Mouse (Mus musculus) MEL (cell line): Measurements from ENCODE around the gene P3h3. TPM values are rescaled to one million over a fixed set of nuclear protein-coding genes. Genes with fewer than 3 reads are reported as not detected.
A peak's percentile ranks its signal among the peaks of the same experiment; 100 is the strongest.

Experiments
- DNase-seq: peaks from one replicate; pipeline ENCODE4 v3.0.0; 2011; ENCODE audit warnings: low read depth, low spot score
- H3K27ac ChIP-seq: 2 replicates; pipeline ENCODE4 v1.5.1; 2012; ENCODE audit warnings: low read depth, mild to moderate bottlenecking, control low read depth, low read length, moderate library complexity; ENCODE audit not compliant: control insufficient read depth
- H3K27me3 ChIP-seq, 2 experiments: fragments of 150-350 bp in 1 of 2; sonication (generic) in 1 of 2; 2 replicates each; pipeline ENCODE4 v1.6.1; 2012; ENCODE audit warnings: low read length in 2 of 2, mild to moderate bottlenecking in 2 of 2, improper control_type of control experiment in 1 of 2, moderate library complexity in 1 of 2; ENCODE audit not compliant: insufficient read depth in 2 of 2, control insufficient read depth in 1 of 2
- H3K36me3 ChIP-seq, 2 experiments: 2 replicates each; pipeline ENCODE4 v1.6.1; 2012 to 2014; ENCODE audit warnings: low read length in 2 of 2, improper control_type of control experiment in 1 of 2, inconsistent platforms in 1 of 2, mild to moderate bottlenecking in 1 of 2; ENCODE audit not compliant: insufficient read depth in 2 of 2, control insufficient read depth in 1 of 2
- H3K4me1 ChIP-seq, 2 experiments: fragments of 150-350 bp in 1 of 2; sonication (generic) in 1 of 2; 2 replicates each; pipeline ENCODE4 v1.6.1; 2012; ENCODE audit warnings: low read length in 2 of 2, improper control_type of control experiment in 1 of 2, mild to moderate bottlenecking in 1 of 2; ENCODE audit not compliant: insufficient read depth in 2 of 2, control insufficient read depth in 1 of 2
- H3K4me3 ChIP-seq, 2 experiments: fragments of 150-350 bp in 1 of 2; sonication (generic) in 1 of 2; 2 replicates each; pipeline ENCODE4 v1.5.1; 2012; ENCODE audit warnings: low read depth in 2 of 2, low read length in 2 of 2, mild to moderate bottlenecking in 2 of 2, moderate library complexity in 2 of 2, control low read depth in 1 of 2, improper control_type of control experiment in 1 of 2; ENCODE audit not compliant: control insufficient read depth in 1 of 2, insufficient read depth in 1 of 2
- H3K79me2 ChIP-seq: 2 replicates; pipeline ENCODE4 v1.6.1; 2012; ENCODE audit warnings: mild to moderate bottlenecking, low read length, moderate library complexity; ENCODE audit not compliant: control insufficient read depth, poor library complexity, insufficient read depth
- H3K9ac ChIP-seq: 2 replicates; pipeline ENCODE4 v1.6.1; 2012; ENCODE audit warnings: low read depth, mild to moderate bottlenecking, control low read depth, low read length, moderate library complexity; ENCODE audit not compliant: control insufficient read depth, poor library complexity, severe bottlenecking
- H3K9me3 ChIP-seq: fragments of 150-350 bp; sonication (generic); replicated peaks from 2 replicates; pipeline ENCODE4 v1.6.1; 2012; ENCODE audit warnings: mild to moderate bottlenecking, low read length, improper control_type of control experiment, moderate library complexity; ENCODE audit not compliant: insufficient read depth
- BHLHE40 ChIP-seq: IDR thresholded peaks from 2 replicates; pipeline ENCODE4 v1.6.1; 2012; ENCODE audit warnings: low read depth, mild to moderate bottlenecking, inconsistent platforms, low read length, improper control_type of control experiment, borderline replicate concordance
- CHD1 ChIP-seq: IDR thresholded peaks from 2 replicates; pipeline ENCODE4 v1.6.1; 2012; ENCODE audit warnings: low read depth, mild to moderate bottlenecking, inconsistent platforms, low read length, improper control_type of control experiment
- E2F4 ChIP-seq: IDR thresholded peaks from 2 replicates; pipeline ENCODE4 v1.6.1; 2011; ENCODE audit warnings: low read depth, low read length, improper control_type of control experiment, borderline replicate concordance
- ETS1 ChIP-seq: IDR thresholded peaks from 2 replicates; pipeline ENCODE4 v1.6.1; 2012; ENCODE audit warnings: low read depth, mild to moderate bottlenecking, inconsistent platforms, low read length, improper control_type of control experiment, moderate library complexity
- HCFC1 ChIP-seq: IDR thresholded peaks from 2 replicates; pipeline ENCODE4 v1.6.1; 2012; ENCODE audit warnings: low read depth, mild to moderate bottlenecking, inconsistent platforms, low read length, improper control_type of control experiment, moderate library complexity
- MAX ChIP-seq: IDR thresholded peaks from 2 replicates; pipeline ENCODE4 v1.6.1; 2011; ENCODE audit warnings: low read length, improper control_type of control experiment
- MAZ ChIP-seq: IDR thresholded peaks from 2 replicates; pipeline ENCODE4 v1.6.1; 2012; ENCODE audit warnings: low read depth, mild to moderate bottlenecking, inconsistent platforms, low read length, improper control_type of control experiment
- MXI1 ChIP-seq: IDR thresholded peaks from 2 replicates; pipeline ENCODE4 v1.6.1; 2011; ENCODE audit warnings: mild to moderate bottlenecking, low read depth, low read length, improper control_type of control experiment
- MYC ChIP-seq: IDR thresholded peaks from 2 replicates; pipeline ENCODE4 v1.6.1; 2011; ENCODE audit warnings: low read depth, mild to moderate bottlenecking, low read length, improper control_type of control experiment, moderate library complexity
- NELFE ChIP-seq: IDR thresholded peaks from 2 replicates; pipeline ENCODE4 v1.6.1; 2011; ENCODE audit warnings: low read depth, low read length, improper control_type of control experiment
- NRF1 ChIP-seq: IDR thresholded peaks from 2 replicates; pipeline ENCODE4 v1.6.1; 2014; ENCODE audit warnings: low read depth, mild to moderate bottlenecking, inconsistent platforms, low read length, improper control_type of control experiment, moderate library complexity; ENCODE audit not compliant: poor library complexity, insufficient read depth, severe bottlenecking
- POLR2A ChIP-seq, 2 experiments: IDR thresholded peaks; 2 replicates each; pipeline ENCODE4 v1.6.1; 2011 to 2012; ENCODE audit warnings: low read length in 2 of 2, mild to moderate bottlenecking in 2 of 2, control low read depth in 1 of 2, improper control_type of control experiment in 1 of 2, low read depth in 1 of 2, moderate library complexity in 1 of 2; ENCODE audit not compliant: control insufficient read depth in 1 of 2, insufficient read depth in 1 of 2, poor library complexity in 1 of 2
- RAD21 ChIP-seq: IDR thresholded peaks from 2 replicates; pipeline ENCODE4 v1.6.1; 2011; ENCODE audit warnings: mild to moderate bottlenecking, low read depth, low read length, improper control_type of control experiment
- RCOR1 ChIP-seq: IDR thresholded peaks from 2 replicates; pipeline ENCODE4 v1.6.1; 2012; ENCODE audit warnings: low read depth, mild to moderate bottlenecking, inconsistent platforms, low read length, improper control_type of control experiment
- SIN3A ChIP-seq: IDR thresholded peaks from 2 replicates; pipeline ENCODE4 v1.6.1; 2012; ENCODE audit warnings: low read length, improper control_type of control experiment, inconsistent platforms
- TCF12 ChIP-seq: IDR thresholded peaks from 2 replicates; pipeline ENCODE4 v1.6.1; 2014; ENCODE audit warnings: low read depth, mild to moderate bottlenecking, inconsistent platforms, low read length, improper control_type of control experiment, moderate library complexity
- UBTF ChIP-seq: IDR thresholded peaks from 2 replicates; pipeline ENCODE4 v1.6.1; 2012; ENCODE audit warnings: low read depth, mild to moderate bottlenecking, inconsistent platforms, low read length, improper control_type of control experiment, moderate library complexity, borderline replicate concordance; ENCODE audit not compliant: insufficient read depth
- USF1 ChIP-seq: IDR thresholded peaks from 2 replicates; pipeline ENCODE4 v1.6.1; 2014; ENCODE audit warnings: low read depth, mild to moderate bottlenecking, inconsistent platforms, low read length, improper control_type of control experiment, moderate library complexity
- ZKSCAN1 ChIP-seq: IDR thresholded peaks from 2 replicates; pipeline ENCODE4 v1.6.1; 2012; ENCODE audit warnings: low read depth, mild to moderate bottlenecking, inconsistent platforms, low read length, improper control_type of control experiment, moderate library complexity
- ZMIZ1 ChIP-seq: IDR thresholded peaks from 2 replicates; pipeline ENCODE4 v1.6.1; 2012; ENCODE audit warnings: low read depth, mild to moderate bottlenecking, inconsistent platforms, low read length, improper control_type of control experiment, moderate library complexity
- ZNF384 ChIP-seq: IDR thresholded peaks from 2 replicates; pipeline ENCODE4 v1.6.1; 2012; ENCODE audit warnings: low read depth, mild to moderate bottlenecking, inconsistent platforms, low read length, improper control_type of control experiment
- polyA plus RNA-seq, 2 experiments: library from polyadenylated mRNA; stranded (reverse) in 1 of 2; unstranded in 1 of 2; fragments of >175 nt in 1 of 2; fragments of >200 nt in 1 of 2; gene quantifications; 2 replicates each; pipeline versions ENCODE4 v1.2.1 to v1.2.4; 2012; ENCODE audit warnings: low replicate concordance in 2 of 2, low read depth in 1 of 2; ENCODE audit not compliant: insufficient read length in 2 of 2, insufficient read depth in 1 of 2, missing spikeins in 1 of 2
- total RNA-seq: library from RNA; depleted of rRNA; stranded (reverse); fragments of 300-350 nt; gene quantifications from 2 replicates; pipeline ENCODE4 v1.2.3, GENCODE M21; 2012

The P3h3 gene
- total and polyA plus RNA-seq, 3 experiments: 0.23 to 2.1 TPM; not detected in 1

- no peak for TF ChIP-seq RCOR1
- TF ChIP-seq, all 39 proteins: peak for 13
Measured at GRCm38 (mm10) chr6:124813933-124814332, 43.6 kb downstream of the P3h3 start, which contains the start of gene Tpi1 (continued).

GRCm38 (mm10) chr6:124813496-124813895 lies 44.1 kb downstream of the P3h3 start:
- TF ChIP-seq SIN3A (peak; percentile 39; the same call in 1 of the 2 replicates), E2F4 (peak; percentile 47; the same call in 1 of the 2 replicates), ETS1 (0 out of 2 replicates have a peak, but pooled peaks have one; percentile 4), NRF1 (peak; percentile 77), UBTF (0 out of 2 replicates have a peak, but pooled peaks have one; percentile 55), HCFC1 (peak; percentile 60), MYC (peak; percentile 93), ZNF384 (no peak), USF1 (peak; percentile 88), NELFE (no peak), MAX (peak; percentile 93), ZKSCAN1 (no peak), MAZ (peak; percentile 57), ZMIZ1 (no peak), BHLHE40 (peak; percentile 92), CHD1 (peak; percentile 44; the same call in 1 of the 2 replicates), TCF12 (0 out of 2 replicates have a peak, but pooled peaks have one; percentile 14), RAD21 (no peak), POLR2A (IDR thresholded peaks at IDR 0.05; ENCODE audit: control insufficient read depth in 1 of 2, insufficient read depth in 1 of 2, low read depth in 1 of 2, low read length in 2 of 2, poor library complexity in 1 of 2) (peak in 1 of 2 experiments; percentile 56; a peak in 2 of 4 replicates), MXI1 (peak; percentile 92)
- Histone ChIP-seq H3K4me1 (peaks cover 0 to 19% of the 10 kb centered on the region in 2 experiments; a peak in 3 of 4 replicates), H3K9me3 (no peaks in the 10 kb centered on the region), H3K9ac (peak overlapping the region; percentile 73), H3K27ac (peak overlapping the region; percentile 23), H3K4me3 (peak overlapping the region; percentile 72 to 78), H3K27me3 (no peaks in the 10 kb centered on the region), H3K36me3 (peaks cover 6 to 11% of the 10 kb centered on the region in 2 experiments), H3K79me2 (peaks cover 19% of the 10 kb centered on the region)
- DNase-seq: peak; percentile 90
